Mouse (Mus musculus) gastrocnemius, adult 8-10 months (tissue): ENCODE results near the gene Tbc1d8b. TPM values are rescaled to one million over a fixed set of nuclear protein-coding genes. Genes with fewer than 3 reads are reported as not detected.

Source experiments
- DNase-seq, 2 experiments: peaks; one replicate each; pipeline ENCODE4 v3.0.0; 2022; ENCODE audit warnings: low spot score in 2 of 2
- total RNA-seq, 4 experiments: library from RNA; stranded (reverse); gene quantifications; 2 replicates each; pipeline ENCODE4 v1.2.4; 2022

The Tbc1d8b gene
- total RNA-seq, 4 experiments from 2014 or later = 3.3 to 6.1 (median 5.0) TPM

DNA sequence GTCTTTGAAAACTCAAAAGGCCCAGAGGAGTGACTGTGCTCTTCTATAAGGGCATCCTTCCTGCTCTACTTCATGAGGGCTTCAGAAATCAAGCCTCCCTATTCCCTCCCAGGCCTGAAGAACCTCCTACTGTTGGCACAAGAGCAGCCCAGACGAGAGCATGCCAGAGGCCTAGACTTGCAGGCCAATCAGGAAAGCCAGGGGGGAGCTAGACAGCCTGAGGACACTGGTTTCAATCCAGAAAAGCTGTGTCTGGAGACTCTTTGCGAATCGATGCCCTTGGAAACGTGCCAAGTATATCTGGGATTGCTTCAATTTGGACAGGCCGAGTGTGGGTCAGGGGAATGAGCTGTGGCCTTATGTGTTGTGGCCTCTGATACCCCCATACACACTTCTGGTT, 94.6 kb downstream of the Tbc1d8b start:
- no peak for DNase-seq

DNA sequence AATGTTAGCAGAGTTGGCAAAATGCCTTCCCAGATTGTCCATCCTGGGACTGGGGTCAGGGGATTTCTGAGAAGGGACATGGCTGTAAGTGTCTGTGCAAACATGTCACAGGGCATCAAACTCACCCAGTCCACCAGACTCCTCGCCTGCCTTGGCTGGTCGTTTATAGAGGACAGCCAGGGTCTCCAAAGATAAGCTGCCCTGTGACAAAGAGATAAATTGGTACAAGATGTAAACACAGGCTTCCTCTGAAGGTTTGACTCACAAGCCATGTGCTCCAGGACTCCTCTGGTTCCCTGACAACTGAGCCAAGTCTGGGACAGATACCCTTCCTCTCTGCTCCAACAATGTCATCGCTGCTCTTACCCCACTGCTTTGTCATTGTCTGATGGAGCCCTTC, 96.2 kb downstream of the Tbc1d8b start:
- DNase-seq = no peak

DNA sequence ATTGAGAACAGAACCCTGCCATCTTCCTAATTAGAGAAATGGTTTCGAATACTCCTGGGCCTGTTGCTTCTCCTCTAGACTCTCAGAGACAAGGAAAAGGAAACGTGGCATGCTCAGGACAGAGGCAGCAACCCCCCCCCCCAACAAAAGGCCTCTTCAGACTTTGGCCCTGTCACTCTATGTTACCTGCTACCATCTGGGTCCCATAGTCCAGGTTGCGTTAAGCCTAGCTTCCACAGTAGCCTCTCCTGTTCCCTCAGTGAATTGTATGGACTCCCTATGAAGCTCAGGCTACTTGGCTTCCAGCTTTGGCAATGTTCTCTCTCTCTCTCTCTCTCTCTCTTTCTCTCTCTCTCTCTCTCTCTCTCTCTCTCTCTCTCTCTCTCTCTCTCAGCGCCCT, 96.8 kb downstream of the Tbc1d8b start:
- DNase-seq = no peak

DNA sequence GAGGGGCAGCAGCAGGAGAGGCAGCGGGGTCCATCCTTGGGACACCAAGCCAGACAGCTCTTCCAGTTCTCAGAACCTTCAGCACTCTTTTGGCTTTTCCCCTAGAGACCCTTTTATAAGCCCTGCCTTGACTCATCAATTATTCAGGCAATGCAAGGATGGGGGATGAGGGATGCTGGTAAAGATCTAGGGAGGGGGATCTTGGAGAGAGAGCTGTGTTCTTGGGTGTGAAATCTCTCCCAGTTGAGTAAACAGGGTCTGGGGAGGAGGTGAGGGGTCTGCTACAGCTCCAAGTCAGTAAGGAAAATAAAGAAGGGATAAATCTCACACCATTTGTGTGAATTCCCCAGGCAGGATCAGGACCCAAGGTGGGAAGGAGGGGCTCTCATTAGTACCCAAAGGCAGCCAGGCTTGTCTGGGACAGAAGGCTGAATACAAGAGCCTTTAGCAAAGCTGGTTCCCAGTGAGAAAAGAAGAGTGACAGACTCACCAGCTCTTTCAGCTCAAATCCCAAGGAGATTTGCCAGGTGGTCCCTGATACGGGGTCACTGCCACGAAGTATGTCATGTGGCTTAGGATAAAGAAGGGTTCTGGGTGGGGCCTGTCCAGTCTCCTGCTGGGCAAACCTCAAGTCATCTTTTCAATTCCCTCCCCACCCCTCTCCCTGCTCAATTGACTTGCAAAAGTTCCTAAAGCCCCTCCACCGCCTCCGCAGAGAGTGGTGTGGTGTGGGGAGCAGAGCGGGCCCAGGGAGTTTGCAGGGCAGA, 97.7 kb downstream of the Tbc1d8b start, which contains the start of gene Ripply1:
TSS of gene Ripply1 (minus strand) at position 76 of the 767 bp plus-strand sequence.
- no peak for DNase-seq

DNA sequence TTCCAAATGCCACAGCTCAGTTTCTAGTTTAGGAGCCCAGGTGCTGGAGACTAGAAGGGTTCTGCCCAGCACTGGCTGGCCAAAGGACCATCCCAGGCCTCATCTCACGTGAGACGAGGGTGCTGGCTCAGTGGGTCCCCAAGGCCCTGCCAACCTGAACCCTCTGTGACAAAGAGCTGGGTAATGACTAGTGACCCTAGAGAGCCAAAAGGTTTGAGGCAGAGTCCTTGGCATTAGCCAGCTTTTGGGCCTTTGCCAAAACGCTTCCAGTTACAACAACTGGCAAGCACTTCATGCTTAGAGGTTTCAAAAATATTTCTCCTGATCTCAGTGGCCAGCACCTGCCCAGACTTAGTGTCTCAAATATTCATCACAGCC, 98.2 kb downstream of the Tbc1d8b start:
- peak; percentile 41 to 57 for DNase-seq

DNA sequence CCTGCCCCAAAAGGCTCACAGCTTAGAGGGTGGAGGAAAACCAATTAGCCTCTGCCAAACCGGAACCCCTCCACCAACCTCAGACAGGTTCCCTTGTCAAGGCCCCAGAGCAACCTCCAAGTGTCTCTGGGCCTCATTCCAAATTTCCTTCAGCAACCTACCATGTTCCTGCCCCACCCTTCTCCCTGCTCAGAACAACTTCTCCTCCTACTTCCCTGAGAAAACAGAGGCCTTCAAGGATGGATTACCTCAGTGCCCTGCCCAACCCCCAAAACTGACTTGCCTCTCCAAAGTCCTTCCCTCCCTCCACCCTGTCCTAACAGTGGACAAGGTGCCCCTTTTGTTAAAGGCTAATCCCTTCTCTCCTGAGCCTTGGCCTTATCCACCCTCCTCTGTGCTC, 101.0 kb downstream of the Tbc1d8b start:
- DNase-seq = no peak

DNA sequence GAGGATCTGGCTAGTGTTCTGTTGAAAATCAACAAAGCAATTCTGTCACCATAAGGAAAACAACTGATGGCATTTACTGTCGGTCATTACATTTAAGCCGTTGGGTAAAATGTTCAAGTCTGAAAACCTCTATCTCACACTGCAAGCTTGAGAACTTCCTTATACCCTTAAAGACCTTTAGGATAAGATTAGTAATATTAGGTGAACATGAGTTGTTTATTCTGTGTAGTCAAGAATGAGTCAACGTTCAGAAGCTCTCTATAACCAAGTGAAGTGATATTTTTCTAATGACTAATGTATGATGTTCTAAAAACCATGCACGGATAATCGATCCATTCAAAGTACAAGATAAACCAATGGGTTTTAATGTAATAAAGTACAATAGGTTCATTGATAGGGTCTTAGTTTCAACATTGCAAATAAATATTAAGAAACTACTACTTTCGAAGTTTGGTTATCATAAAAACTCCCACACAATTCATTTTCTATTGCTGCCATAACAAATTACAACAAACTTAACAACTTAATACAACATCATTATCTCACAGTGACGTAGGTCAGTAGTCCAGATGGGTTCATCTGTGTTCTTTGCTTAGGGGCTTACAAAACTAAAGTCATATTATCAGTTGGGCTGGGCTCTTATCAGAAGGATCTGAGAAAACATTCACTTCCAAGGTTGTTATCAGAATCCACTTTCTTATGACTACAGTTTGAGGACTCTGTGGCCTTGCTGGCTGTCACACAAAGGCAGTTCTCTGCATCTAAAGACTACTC, 109.5 kb downstream of the Tbc1d8b start:
- no peak for DNase-seq

DNA sequence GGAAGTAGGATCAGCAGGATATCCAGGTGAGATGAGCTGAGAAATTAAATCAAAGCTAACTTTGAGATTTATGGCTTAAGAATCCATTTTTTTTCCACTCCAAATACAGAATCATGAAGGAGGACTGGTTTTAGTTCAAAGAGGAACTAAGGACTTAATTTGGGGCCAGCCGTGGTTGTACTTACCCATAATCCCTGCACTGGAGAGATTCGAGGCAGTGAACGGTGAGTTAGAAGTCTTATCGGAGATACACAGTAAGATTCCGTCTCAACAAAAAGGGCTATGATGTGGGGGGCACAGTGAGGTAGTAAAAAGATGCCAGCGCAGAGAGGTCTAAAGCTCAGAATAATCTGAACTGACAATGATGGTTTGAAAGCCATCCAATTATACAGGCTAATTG, 111.2 kb downstream of the Tbc1d8b start:
- no peak for DNase-seq

DNA sequence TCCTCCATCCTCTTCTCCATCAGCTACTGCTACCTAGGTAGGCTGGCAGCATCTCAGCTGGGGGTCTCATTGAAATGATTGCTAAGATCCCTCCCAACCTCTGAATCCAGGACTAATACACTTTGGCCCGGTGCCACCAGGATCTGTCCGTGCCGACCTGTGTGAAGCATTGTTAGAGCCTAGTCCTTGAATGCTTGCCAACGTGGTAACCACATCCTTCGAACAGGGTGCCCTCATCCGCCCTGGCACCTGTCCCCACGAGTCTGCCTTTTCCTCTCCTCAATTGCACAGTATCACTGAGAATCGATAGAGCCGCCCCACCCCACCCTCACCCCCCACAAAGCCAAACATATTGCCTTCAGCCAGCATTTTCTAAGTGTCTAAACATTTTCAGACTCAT, 113.1 kb downstream of the Tbc1d8b start:
- DNase-seq = no peak

DNA sequence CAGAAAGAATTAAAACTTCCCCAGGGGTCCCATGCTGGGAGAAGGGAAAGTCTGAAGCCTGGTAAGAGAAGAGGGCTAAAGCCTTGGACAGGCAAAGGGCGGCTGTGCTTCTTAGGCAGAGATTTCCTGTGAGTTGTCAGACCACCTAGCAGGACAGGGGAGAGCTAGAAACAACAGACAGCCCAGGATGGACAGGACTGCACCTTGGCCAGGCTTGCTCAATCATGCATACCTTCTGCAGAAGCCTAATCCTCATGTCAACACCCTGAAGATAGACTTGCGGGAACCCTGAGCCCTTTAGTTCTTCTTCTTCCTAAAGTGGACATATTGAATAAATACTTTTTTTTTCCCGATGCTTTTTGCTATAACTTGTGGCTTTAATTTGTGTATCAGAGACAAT, 115.2 kb downstream of the Tbc1d8b start:
- DNase-seq = no peak

DNA sequence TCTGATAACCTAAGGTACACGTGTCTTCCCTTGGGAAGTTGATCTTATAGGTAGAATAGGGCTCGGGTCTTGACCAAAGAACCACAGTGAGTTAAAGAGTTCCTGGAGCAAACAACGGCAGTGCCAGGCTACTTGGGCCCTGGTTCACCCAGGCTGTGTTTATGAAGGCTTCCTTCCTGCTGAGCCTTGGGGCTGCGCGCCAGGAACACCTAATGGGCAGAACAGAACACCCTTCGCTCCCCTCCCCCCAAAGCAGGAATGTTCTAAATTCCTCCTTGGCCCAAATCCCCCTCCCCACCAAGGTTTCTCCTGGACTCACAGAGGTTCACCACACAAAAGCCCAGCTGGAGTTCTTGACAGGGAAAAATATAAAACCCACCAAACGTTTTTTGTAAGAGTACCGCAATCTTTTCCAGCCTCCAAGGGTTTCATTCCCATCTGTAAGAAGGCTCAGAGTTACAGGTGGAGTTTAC, 115.6 kb downstream of the Tbc1d8b start, which contains the start of gene Cldn2:
TSS of gene Cldn2 (plus strand) at position 423 of the 473 bp plus-strand sequence.
- DNase-seq = no peak

Other genes with a start within 250 kb of the Tbc1d8b start
- under 1 TPM in 2 of 4 experiments, not detected in 2; 0.13 to 0.51 TPM for gene D330045A20Rik, start 204.6 kb upstream of the Tbc1d8b start, total RNA-seq
- 10 to 100 TPM; 17.6 to 25.6 (median 23.8) TPM for gene Rnf128, start 121.7 kb upstream of the Tbc1d8b start, total RNA-seq
- not detected for gene Gm15013, start 29.5 kb downstream of the Tbc1d8b start, total RNA-seq
- not detected for gene Ripply1, start 97.4 kb downstream of the Tbc1d8b start, total RNA-seq
- gene Cldn2, start 115.8 kb downstream of the Tbc1d8b start, total RNA-seq = under 1 TPM in 1 of 4 experiments, not detected in 3; 0.08 TPM
- 1 to 10 TPM; 3.2 to 5.5 (median 3.9) TPM for gene Morc4, start 186.7 kb downstream of the Tbc1d8b start, total RNA-seq